Comparison of ENCODE assay signal across 23 mouse cellular contexts in the genomic region with DNA sequence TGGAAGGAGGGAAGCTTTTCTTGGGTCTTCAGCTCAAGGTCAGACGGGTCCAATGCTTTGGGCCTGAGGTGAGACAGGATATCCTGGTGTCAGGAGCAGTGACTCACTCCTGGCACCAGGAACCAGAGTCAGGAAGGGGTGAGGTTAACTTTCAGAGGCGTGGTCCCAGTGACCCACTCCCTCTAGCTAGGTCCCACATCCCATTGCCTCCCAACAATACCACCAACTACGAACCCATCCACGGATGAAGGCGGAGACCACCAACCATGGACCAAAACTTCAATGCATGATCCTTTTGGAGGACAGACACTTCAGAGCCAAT. TPM values are rescaled to one million over a fixed set of nuclear protein-coding genes. Genes with fewer than 3 reads are reported as not detected.
"Had no signal": no experiment of that assay in that cellular context is flagged by ENCODE, and none has a peak within 500 bp of the region (broad histone marks: within the 10 kb centered on the region; RNA-seq: fewer than 3 reads in every experiment).

No protein-coding gene starts in this region.

- H3K4me1 ChIP-seq: limb, embryonic 12.5 days; limb, embryonic 15.5 days; neural tube, embryonic 13.5 days had no signal

- H3K9me3 ChIP-seq: limb, embryonic 12.5 days; limb, embryonic 15.5 days; midbrain, embryonic 13.5 days; neural tube, embryonic 13.5 days had no signal

- H3K4me3 ChIP-seq: layer of hippocampus, adult 2 months; left cerebral cortex, adult 2 months; limb, embryonic 12.5 days; limb, embryonic 15.5 days; midbrain, embryonic 13.5 days; myocyte; neural tube, embryonic 13.5 days had no signal

- H3K36me3 ChIP-seq: limb, embryonic 12.5 days; limb, embryonic 15.5 days; midbrain, embryonic 13.5 days; neural tube, embryonic 13.5 days had no signal

- DNase-seq: layer of hippocampus, postnatal 36 days; liver, postnatal 0 days had no signal

- H3K27ac ChIP-seq: kidney, postnatal 0 days; layer of hippocampus, adult 2 months; left cerebral cortex, adult 2 months; limb, embryonic 12.5 days; limb, embryonic 15.5 days; liver, embryonic 14.5 days; macrophage; midbrain, embryonic 13.5 days; neural tube, embryonic 13.5 days had no signal

- H3K9ac ChIP-seq: limb, embryonic 12.5 days; limb, embryonic 15.5 days; liver, embryonic 14.5 days; liver, postnatal 0 days; lung, embryonic 14.5 days; midbrain, embryonic 13.5 days; neural tube, embryonic 13.5 days had no signal

- ATAC-seq: liver, postnatal 0 days; lung, postnatal 0 days had no signal

- H3K4me2 ChIP-seq: limb, embryonic 12.5 days; limb, embryonic 15.5 days; liver, embryonic 11.5 days; lung, embryonic 14.5 days; midbrain, embryonic 13.5 days; neural tube, embryonic 13.5 days had no signal

- H3K27me3 ChIP-seq: limb, embryonic 12.5 days; limb, embryonic 15.5 days; midbrain, embryonic 13.5 days; neural tube, embryonic 13.5 days had no signal

RNA-seq across cellular contexts. Expression of a gene that starts 8.1 kb away (rescaled TPM):
- total RNA-seq: layer of hippocampus, adult 2 months; layer of hippocampus, postnatal 10 days; layer of hippocampus, postnatal 36 days; left cerebral cortex, adult 2 months; left cerebral cortex, postnatal 10 days; megakaryocyte, adult 5-6 weeks; monocyte, adult 5-6 weeks; neutrophil, adult 5-6 weeks had no signal
- polyA plus RNA-seq: kidney, embryonic 14.5 days; kidney, postnatal 0 days; limb, embryonic 15.5 days; liver, embryonic 11.5 days; liver, embryonic 14.5 days; liver, postnatal 0 days; lung, embryonic 14.5 days; lung, postnatal 0 days; macrophage; midbrain, embryonic 13.5 days; myocyte; neural tube, embryonic 13.5 days; small intestine, adult 2 months; spleen, adult 2 months had no signal

RNA-seq across cellular contexts. Expression of a gene that starts 40.8 kb away (rescaled TPM):
- total RNA-seq: megakaryocyte, adult 5-6 weeks; monocyte, adult 5-6 weeks had no signal
